Mouse (Mus musculus) erythroblast, adult 5-6 weeks (primary cell): ENCODE results near the gene Krtap28-13. TPM values are rescaled to one million over a fixed set of nuclear protein-coding genes. Genes with fewer than 3 reads are reported as not detected.

ENCODE experiments used
- ATAC-seq: replicated peaks from 2 replicates; pipeline ENCODE4 v1.8.0; 2016; ENCODE audit warnings: moderate number of reproducible peaks, mild to moderate bottlenecking, moderate TSS enrichment, inconsistent platforms; ENCODE audit not compliant: poor library complexity, low FRiP score, severe bottlenecking
- total RNA-seq, 2 experiments: library from RNA; stranded (forward) in 1 of 2; stranded (reverse) in 1 of 2; fragments of 150-400 nt in 1 of 2; fragments of 200-764, 138-1000 nt in 1 of 2; gene quantifications; 2 replicates each; pipeline versions ENCODE4 v1.2.3 to v1.2.4; 2015 to 2017; ENCODE audit warnings: low replicate concordance in 2 of 2

The Krtap28-13 gene
- total RNA-seq, 2 experiments from 2014 or later, result not detected

DNA sequence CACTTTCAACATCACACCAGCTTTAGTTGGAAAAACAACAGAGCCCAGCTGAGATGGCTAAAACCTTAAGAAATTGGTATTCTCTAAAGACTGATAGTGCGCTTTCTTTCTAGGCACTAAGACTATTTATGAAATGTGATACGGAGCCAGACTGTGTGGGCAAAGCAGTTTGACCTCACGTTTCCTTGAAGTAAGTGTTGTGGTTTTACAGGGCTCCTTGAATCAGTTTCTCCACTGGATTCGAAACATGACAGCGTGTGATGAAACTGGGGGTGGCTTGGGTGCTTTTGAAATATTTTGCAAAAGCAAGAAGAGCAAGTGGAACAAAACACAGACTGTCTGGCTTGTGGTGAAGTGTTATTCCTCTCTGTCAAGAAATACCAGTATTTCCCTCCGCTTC is 16.3 kb downstream of the Krtap28-13 start:
- ATAC-seq, result no peak

DNA sequence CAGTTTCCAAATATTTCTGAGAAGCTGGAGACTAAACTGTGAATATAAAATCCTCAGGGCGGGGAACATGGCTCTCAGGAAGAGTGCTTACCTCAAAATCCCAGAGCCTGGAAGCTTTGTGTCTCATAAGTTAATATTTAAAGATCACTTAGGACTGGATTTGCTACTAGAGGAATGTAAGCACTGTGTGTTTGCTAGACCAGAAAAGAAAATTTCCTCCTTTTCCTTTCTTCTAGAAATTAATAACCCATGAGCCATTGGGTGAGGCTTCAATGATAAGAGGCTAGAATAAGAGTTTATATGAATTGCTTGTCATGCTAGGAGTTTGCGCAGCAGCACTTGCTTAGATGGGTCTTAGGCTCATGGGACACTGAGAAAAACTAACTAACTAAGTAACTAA is 24.1 kb downstream of the Krtap28-13 start:
- no peak for ATAC-seq

DNA sequence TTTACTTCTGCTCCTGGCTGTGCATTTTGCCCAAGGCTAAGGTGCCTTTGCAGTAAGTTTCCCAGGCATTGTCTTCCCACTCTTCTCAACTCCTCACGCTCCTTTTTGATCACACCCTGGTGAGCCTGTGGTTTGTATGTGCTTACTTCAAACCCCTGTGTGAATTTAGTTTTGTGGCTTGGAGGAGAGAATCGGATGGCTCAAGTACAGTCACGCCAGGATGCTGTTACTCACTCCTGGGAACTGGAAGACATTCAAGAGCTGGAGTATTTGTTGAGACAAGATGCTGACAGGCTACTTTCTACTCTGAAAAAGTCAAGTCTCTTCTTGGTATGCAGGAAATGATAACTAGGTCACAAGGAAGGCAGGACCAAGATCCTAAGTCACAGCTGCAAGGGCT is 30.5 kb downstream of the Krtap28-13 start:
- ATAC-seq, result no peak

- no peak for ATAC-seq
Observed at GRCm38 (mm10) chr1:83096935-83097334, 36.2 kb downstream of the Krtap28-13 start.

GRCm38 (mm10) chr1:83099160-83099559 is 38.4 kb downstream of the Krtap28-13 start:
- no peak for ATAC-seq

GRCm38 (mm10) chr1:83099580-83100137 is 38.9 kb downstream of the Krtap28-13 start:
- no peak for ATAC-seq

- ATAC-seq, result no peak
Observed at GRCm38 (mm10) chr1:83101891-83102290, 41.2 kb downstream of the Krtap28-13 start.

GRCm38 (mm10) chr1:83105464-83105863 is 44.7 kb downstream of the Krtap28-13 start:
- ATAC-seq, result no peak

GRCm38 (mm10) chr1:83107410-83107978 is 46.8 kb downstream of the Krtap28-13 start:
- no peak for ATAC-seq

GRCm38 (mm10) chr1:83110992-83111391 is 50.3 kb downstream of the Krtap28-13 start:
- no peak for ATAC-seq

Other genes starting within 250 kb of the Krtap28-13 start
- 19.9 and 20.0 TPM in 2 replicates for gene Agfg1, start 221.4 kb upstream of the Krtap28-13 start, total RNA-seq (2015; ENCODE audit: low replicate concordance)
- 13.4 and 20.8 TPM in 2 replicates for gene Agfg1, start 221.4 kb upstream of the Krtap28-13 start, total RNA-seq (2017; ENCODE audit: low replicate concordance)
- 1.3 TPM in 1 of 2 replicates, not detected in the other for gene A030005L19Rik, start 147.6 kb upstream of the Krtap28-13 start, total RNA-seq (2015; ENCODE audit: low replicate concordance)
- gene A030005L19Rik, start 147.6 kb upstream of the Krtap28-13 start, total RNA-seq (2017; ENCODE audit: low replicate concordance), result not detected in 2 replicates
- not detected in 2 replicates for gene A030014E15Rik, start 136.0 kb upstream of the Krtap28-13 start, total RNA-seq (2015; ENCODE audit: low replicate concordance)
- gene A030014E15Rik, start 136.0 kb upstream of the Krtap28-13 start, total RNA-seq (2017; ENCODE audit: low replicate concordance), result not detected in 2 replicates
- gene Gm6217, start 129.5 kb upstream of the Krtap28-13 start, total RNA-seq (2015; ENCODE audit: low replicate concordance), result not detected in 2 replicates
- not detected in 2 replicates for gene Gm6217, start 129.5 kb upstream of the Krtap28-13 start, total RNA-seq (2017; ENCODE audit: low replicate concordance)
- gene A030003K21Rik, start 117.5 kb upstream of the Krtap28-13 start, total RNA-seq (2015; ENCODE audit: low replicate concordance), result not detected in 2 replicates
- not detected in 2 replicates for gene A030003K21Rik, start 117.5 kb upstream of the Krtap28-13 start, total RNA-seq (2017; ENCODE audit: low replicate concordance)
- gene Gm7544, start 104.9 kb upstream of the Krtap28-13 start, total RNA-seq (2015; ENCODE audit: low replicate concordance), result not detected in 2 replicates
- gene Gm7544, start 104.9 kb upstream of the Krtap28-13 start, total RNA-seq (2017; ENCODE audit: low replicate concordance), result not detected in 2 replicates
- not detected in 2 replicates for gene Gm47955, start 100.6 kb upstream of the Krtap28-13 start, total RNA-seq (2015; ENCODE audit: low replicate concordance)
- not detected in 2 replicates for gene Gm47955, start 100.6 kb upstream of the Krtap28-13 start, total RNA-seq (2017; ENCODE audit: low replicate concordance)
- gene Gm47959, start 60.4 kb upstream of the Krtap28-13 start, total RNA-seq (2015; ENCODE audit: low replicate concordance), result not detected in 2 replicates
- not detected in 2 replicates for gene Gm47959, start 60.4 kb upstream of the Krtap28-13 start, total RNA-seq (2017; ENCODE audit: low replicate concordance)
- not detected in 2 replicates for gene Slc19a3, start 22.5 kb upstream of the Krtap28-13 start, total RNA-seq (2015; ENCODE audit: low replicate concordance)
- not detected in 2 replicates for gene Slc19a3, start 22.5 kb upstream of the Krtap28-13 start, total RNA-seq (2017; ENCODE audit: low replicate concordance)
- not detected in 2 replicates for gene Krtap28-10, start 18.4 kb upstream of the Krtap28-13 start, total RNA-seq (2015; ENCODE audit: low replicate concordance)
- not detected in 2 replicates for gene Krtap28-10, start 18.4 kb upstream of the Krtap28-13 start, total RNA-seq (2017; ENCODE audit: low replicate concordance)
- gene Gm47969, start 16.0 kb upstream of the Krtap28-13 start, total RNA-seq (2015; ENCODE audit: low replicate concordance), result not detected in 2 replicates
- gene Gm47969, start 16.0 kb upstream of the Krtap28-13 start, total RNA-seq (2017; ENCODE audit: low replicate concordance), result not detected in 2 replicates
- not detected in 2 replicates for gene A030005K14Rik, start 1.6 kb upstream of the Krtap28-13 start, total RNA-seq (2015; ENCODE audit: low replicate concordance)
- not detected in 2 replicates for gene A030005K14Rik, start 1.6 kb upstream of the Krtap28-13 start, total RNA-seq (2017; ENCODE audit: low replicate concordance)
- not detected in 2 replicates for gene Ccl20, start 55.8 kb downstream of the Krtap28-13 start, total RNA-seq (2015; ENCODE audit: low replicate concordance)
- not detected in 2 replicates for gene Ccl20, start 55.8 kb downstream of the Krtap28-13 start, total RNA-seq (2017; ENCODE audit: low replicate concordance)
- gene Daw1, start 98.8 kb downstream of the Krtap28-13 start, total RNA-seq (2015; ENCODE audit: low replicate concordance), result not detected in 2 replicates
- gene Daw1, start 98.8 kb downstream of the Krtap28-13 start, total RNA-seq (2017; ENCODE audit: low replicate concordance), result not detected in 2 replicates